Mouse (Mus musculus) ovary, adult 18-20 months (tissue): ENCODE results near the gene Iqsec1.

Experiments used
- DNase-seq: peaks from one replicate; pipeline ENCODE4 v3.0.0; 2022; ENCODE audit warnings: low spot score, mixed read lengths

Gene Iqsec1

DNA sequence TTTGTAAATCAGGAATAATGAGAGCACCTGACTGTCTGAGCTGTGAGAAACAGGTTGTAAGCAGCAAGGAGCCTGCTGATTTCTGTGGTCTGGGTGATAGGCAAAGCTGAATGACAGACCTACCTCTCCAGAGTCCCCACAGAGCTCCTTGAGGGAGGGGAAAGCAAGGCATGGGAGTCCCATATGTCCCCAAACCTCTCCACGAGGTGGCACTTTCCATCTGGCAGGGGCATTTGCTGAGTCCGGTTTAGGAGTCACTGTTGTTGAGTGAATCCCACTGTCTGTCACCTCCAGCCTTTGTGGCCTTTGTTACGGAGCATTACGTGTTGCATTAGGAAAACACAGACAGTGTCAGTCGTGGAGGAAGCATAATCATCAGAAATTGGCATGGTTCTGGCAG lies 368.5 kb downstream of the Iqsec1 start:
- no peak for DNase-seq

DNA sequence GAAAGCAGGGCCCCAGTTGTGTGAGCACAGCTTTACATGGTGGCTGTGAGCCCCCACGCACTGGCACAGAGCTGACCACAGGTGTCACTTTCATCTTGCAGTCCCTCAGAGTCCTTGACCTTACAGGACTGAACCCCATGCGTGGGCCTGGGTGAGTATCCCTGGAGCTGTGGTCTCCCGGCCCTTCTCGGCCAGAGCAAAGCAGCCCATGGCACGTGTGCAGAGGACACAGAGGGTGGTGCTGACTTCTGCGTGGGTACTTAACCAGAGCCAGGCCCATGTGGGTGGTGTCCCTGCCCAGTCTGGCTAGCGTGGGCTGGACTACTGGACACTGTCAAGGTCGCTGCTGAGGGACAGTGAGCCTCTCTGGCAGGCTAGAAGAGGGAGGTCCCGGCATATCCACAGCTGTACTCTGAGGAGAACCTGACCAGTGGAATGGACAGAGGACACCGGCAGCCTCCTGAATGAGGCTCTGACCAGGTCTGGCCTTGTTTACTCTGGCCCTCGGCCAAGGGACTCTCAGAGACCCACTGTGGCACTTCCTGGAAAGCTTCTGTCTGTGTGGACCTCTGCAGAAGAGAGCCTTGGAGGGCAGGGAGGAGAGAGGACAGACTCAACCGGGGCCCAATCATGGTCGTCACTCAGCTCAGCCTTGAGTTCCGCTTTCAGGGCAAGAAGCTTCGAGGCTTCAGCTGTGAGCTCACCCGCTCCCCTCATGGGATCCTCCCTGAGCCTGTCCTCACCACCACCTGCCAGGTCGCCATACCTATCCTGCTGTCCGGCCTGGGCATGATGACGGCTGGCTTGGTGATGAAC lies 369.5 kb downstream of the Iqsec1 start:
- peak; percentile 63 for DNase-seq

DNA sequence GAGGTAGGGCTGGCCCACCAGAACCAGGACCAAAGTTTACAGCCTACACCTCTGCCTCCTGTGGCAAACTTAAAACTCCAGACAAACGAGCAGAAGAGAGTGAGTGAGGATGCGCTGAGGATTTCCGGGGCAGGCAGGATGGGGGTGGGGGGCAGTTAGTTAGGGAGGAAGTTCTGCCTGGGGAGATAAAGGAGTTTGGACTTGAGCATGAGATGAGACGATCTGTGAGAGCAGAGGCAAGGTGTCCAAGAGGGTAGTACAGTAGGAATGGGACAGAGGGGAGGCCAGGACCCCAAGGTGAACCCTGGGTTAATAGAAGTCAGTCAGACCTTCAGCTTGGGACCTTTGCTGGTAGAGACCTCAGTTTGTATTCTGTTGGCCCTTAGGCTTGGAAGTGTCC lies 370.2 kb downstream of the Iqsec1 start:
- DNase-seq: no peak

DNA sequence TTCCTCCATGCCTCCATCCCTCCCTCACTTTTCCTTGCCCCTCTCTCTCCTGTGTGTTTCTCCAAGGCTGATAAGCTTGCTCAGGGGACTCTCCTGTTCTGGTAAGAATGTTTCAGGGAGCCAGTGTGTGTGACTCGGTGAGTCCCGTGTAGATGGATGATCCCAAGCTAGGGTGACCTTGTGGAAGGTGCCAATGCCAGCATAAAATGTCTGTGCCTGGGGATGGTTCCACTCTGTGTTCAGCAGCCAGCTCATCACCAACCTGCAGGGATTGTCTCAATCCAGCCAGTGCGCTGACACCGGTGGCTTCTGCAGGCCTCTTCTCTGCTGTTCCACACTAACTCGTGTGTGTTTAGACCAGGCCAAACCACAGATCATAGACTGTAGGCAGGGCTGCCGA lies 372.0 kb downstream of the Iqsec1 start:
- DNase-seq: no peak

DNA sequence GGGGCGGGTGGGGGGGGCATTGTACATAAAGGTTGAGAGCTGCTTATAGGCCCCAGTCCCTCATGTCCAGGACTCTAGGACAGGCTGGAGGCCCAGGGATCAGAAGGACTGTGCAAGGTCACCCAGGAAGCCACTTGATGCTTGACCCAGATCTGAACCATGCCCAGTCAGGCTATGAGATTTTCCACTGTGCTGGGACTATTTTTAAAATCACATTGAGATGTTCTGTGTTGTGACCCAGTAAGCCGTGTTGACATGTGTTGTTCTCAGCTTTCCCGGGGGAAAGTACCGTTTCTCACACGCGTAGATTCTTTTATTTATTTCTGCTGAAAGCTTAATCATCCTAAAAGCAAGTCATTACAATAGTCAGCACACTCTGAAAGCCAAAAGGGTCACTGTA lies 372.5 kb downstream of the Iqsec1 start:
- no peak for DNase-seq

DNA sequence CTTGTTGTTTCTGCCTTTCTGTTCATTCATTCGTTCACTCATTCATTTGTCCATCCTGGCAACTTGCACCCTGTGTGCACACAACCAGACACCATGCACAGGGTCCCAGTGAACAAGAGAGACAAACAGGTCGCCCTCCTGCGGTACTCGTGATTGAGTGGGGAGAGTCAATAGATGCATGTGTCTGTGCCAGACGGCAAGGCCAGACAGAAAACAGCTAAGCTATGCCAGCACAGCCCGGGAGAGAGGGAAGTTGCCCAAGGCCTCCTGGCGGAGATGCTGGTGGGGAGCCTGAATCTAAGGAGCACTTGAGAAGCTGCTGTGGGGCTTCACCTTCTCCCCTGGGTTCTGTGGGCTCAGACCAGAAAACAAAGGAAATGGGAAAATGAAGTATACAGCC lies 373.1 kb downstream of the Iqsec1 start:
- peak; percentile 44 for DNase-seq

DNA sequence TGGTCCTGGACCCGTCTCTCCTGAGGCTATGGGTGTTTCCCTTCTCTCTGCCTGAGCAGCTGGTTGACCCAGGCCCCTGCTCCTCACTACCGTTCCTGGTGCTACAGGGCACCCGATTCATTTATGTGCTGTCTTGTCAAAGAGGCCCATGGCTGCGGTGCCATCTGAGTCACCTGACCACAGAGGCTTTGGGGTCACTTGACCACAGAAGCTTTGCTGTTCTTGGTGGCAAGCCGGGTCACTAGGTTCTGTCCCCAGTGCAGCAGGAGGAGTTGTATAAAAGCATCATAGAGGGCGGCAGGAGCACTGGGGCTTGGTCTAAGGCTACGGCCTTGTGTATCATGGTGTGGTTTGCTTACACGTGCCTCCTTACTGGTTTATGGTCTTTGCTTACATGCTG lies 375.2 kb downstream of the Iqsec1 start:
- no peak for DNase-seq

DNA sequence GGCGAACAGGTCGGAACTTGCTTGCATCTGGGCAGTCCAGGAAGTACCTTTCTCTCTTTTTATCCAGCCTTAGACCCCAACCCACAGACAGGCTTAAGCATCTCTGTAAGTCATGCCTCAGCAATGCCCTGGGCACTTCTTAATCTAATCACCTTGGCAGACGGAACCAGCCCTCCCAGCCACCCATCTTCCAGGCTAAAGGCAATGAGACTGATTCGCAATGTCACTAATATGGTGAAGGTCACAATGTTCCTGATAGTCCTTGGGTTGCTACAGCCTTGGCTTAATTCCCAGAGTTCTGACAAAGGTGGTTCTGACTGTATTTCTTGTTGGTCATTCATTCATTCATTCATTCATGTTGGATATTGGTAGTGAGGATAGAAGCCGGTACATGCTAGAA lies 378.2 kb downstream of the Iqsec1 start:
- no peak for DNase-seq

DNA sequence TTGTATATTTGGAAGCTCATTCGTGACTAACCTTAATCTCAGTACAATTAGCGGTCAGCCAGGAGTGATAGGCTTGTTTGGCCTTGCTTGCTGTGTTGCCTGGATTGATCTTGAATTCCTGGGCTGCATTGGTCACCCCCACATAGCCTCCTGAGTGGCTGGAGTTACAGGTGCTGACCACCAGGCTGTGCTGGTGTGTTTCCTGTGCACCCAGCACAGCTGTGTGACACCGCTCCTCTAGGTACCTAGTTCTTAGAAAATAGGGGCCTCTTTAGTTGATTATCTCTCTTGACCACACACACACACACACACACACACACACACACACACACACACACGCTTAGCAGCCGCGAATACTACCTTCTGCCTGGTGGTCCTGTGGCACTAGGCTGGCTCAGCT lies 380.3 kb downstream of the Iqsec1 start:
- peak; percentile 38 for DNase-seq

DNA sequence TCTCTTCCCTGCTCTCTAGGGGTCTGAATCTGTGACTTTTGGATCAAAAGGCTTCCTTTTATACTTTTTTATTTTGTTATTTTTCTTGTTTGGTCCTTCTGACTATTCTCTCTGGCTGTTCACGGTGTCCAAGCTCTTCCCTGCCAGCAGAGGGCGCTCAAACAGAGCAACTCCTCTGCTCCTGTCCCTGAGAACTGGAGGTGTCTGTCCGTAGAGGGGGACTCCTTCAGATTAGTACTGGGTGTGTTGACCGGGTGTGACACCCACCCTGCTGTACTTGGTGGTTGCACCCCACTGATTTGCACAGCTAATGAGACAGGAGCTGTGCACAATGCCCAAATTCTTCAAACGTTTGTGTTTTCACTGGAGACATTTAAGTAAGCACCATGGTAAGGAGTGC lies 381.3 kb downstream of the Iqsec1 start:
- DNase-seq: no peak

DNA sequence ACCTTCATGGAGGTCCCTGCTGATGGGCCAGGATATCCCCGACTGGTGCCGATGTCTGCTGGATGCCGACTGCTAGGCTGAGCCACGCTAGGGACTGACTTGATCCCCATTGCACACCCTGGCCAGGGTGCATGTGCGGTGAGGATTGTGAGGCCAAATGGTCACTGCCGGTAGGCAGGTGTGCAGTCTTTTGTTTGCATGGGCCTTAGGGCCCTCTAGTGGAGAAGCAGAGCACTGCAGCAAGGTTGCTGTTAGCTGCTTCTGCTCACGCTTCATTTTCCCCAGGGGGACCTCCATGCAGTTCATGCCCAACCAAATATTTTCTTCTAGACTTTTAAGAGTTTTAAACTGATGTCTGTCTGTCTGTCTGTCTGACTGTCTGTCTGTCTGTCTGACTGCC lies 381.9 kb downstream of the Iqsec1 start:
- DNase-seq: no peak
